Mouse (Mus musculus) thymus, postnatal 10 days (tissue): ENCODE measurements around the gene Atxn1.

Experiments
- DNase-seq, 2 experiments: peaks; one replicate each; pipeline ENCODE4 v3.0.0; 2021; ENCODE audit warnings: low spot score in 2 of 2

Gene Atxn1

DNA sequence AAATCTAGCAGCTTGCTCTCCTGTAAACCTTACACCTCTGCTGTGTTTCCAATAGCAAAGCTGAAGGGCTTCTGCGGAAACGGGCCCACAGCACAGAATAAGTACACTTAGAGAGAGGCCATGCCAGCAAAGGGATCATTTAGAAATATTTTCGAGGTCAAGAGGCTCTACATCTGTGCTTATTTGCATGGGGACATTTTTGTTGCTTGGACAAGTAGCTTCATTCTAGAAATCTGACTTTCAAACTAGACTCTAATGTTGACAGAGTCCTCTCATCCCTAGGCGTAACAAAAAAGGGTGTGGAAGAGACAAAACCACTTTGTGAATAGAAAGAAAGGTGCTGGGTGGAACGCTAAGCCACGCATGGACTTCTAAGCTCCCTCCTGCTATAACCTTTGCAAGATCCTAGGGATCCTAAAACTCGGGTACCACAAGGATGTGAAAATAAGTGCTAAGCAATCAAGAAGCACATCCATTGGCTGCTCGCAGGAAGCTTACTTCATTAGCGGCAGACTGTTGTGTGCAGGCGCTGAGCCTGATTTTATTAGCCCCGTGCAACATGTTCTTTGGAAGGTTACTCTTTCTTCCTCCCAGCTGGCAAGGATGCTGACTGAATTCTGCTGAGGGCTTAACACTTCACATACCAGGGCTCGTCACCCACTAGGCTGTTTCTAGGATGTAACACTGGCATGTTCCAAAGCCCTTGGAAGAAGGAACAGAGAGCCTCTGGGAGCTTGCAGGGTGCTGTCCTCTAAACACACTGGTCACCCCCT lies 334.1 kb downstream of the Atxn1 start:
- no peak for DNase-seq

DNA sequence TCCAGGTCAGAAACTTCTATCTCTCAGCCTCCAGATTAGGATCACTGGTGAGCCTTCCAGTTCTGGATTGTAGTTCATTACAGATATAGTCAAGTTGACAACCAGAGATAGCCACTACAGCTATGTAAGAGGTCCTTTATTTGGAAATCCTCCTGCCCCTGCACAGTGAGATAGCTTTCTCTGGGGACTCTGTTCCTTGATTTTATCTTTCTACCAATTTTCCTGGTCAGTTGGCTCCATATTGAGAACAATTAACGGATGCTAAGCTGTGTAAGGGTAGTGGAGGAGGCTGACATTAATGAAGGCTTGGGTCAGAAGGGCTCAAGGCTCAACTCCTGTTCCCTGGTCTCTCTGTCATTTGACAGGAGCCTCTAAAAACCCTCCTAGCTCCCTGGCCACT lies 335.1 kb downstream of the Atxn1 start:
- DNase-seq, result no peak

DNA sequence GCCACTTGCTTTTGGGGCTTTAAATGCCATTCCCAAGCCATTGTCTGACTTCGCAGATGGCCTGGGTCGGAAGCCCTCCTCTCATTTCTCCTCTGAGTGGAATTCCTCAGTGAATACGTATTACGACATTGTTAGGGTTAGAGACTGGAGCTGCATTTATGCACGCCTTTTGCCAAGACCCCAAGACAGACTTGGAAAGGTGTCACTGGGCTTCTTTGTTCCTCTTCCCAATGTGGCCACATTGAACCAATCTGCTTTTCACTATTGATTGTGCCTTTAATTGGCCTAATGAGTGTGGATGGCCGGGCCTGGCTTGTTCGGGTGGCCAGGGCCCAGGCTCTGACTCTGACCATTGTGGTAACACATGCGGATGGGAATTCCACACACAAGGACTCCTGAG lies 336.5 kb downstream of the Atxn1 start:
- no peak for DNase-seq

DNA sequence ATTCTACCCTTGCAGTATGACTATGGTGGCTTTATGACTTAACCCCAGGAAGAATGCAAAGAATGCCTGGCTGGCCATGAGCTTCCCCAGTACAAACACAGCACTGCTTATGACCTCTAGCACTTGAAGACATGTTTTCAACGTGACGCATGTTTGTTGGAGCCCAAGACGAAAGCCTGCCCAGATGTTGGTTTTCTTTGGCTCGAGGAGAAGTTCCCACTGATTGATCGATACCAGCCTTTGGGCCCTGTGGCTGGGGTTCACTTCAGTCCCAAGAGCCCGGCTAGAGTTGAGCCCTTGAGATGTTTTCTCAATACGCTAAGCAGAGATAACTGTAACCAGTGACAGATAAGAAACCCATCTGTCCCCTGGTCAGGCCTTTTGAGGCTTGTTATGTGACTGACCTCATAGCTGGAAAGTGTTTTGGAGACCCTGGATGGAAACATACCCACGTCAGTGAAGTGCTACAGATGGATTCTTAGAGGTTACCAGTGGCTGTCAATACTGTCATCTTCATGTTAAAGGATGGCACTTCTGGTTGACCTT lies 337.5 kb downstream of the Atxn1 start:
- DNase-seq, result no peak

- no peak for DNase-seq
Observed at GRCm38 (mm10) chr13:45625740-45626139, 339.1 kb downstream of the Atxn1 start.

GRCm38 (mm10) chr13:45623846-45624245 lies 341.0 kb downstream of the Atxn1 start:
- no peak for DNase-seq

DNA sequence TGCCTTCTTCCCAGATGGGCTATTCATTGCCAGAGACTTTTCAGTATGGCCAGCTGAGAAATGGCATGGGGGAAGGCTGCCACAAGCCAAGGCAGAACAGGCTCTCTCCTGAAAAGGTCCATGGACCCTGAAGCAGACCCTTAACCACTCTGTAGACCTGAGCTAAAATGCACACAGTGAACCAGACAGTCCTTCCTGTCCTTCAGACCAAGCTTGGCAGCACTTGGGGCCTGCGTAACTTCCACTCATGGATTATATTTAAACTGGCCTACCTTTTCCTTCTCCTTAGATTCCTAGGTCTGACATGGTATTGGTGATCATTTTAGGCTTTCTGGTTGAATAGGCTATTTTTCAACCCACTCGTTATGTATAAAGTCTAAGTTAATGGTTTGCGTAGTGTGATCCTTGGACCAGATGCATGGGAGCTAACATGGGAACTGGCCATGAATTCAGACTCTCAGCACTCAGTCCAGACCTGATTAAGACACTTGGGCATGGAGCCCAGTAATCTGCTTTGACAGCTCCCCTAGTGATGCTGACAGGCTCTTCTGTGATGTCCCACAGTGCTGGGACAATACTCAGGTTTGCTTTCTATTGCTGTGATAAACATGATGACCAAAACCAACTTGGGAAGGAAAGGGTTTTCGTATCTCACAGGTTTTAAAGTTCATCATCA lies 341.8 kb downstream of the Atxn1 start:
- no peak for DNase-seq

GRCm38 (mm10) chr13:45620687-45621086 lies 344.1 kb downstream of the Atxn1 start:
- DNase-seq, result no peak

- DNase-seq, result no peak
Observed at GRCm38 (mm10) chr13:45620281-45620680, 344.5 kb downstream of the Atxn1 start.

- no peak for DNase-seq
Observed at GRCm38 (mm10) chr13:45617988-45618387, 346.8 kb downstream of the Atxn1 start.

DNA sequence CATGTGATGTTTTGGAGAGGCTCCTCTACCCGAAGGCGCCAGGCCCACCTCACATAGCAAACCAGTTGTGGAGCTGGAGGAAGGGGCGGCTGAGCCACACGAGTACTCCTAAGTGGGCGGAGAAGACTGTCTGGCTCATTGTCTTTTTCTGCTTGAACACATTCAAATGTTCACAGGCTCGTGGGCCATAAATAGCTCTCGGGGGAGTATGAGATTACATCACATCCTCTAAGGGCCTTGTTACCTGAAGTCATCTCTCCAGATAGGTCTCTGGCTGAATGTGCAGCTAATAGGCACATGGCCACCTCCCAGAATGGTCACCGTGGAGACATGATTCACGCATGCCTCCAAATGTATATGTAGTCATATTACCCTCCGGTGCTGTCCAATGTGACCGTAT lies 350.0 kb downstream of the Atxn1 start:
- DNase-seq, result no peak

DNA sequence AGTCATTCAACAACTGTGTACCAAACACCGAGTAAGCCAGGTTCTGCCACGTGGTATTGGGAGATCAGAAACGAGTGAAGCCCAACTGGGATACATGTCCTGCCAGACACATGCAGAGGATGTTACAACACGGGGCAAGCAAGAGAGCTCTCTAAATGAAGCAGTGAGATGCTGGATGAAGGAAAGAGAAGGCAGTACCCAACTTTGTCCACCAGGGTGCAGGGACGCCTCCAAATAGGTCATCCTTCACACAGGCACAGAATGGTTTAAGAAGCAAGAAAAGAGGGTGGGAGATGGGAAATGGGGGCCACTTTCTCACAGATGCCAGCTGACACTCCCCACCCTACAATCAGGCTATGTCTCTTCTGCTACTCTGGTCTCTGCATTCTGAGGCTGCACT lies 351.5 kb downstream of the Atxn1 start:
- DNase-seq, result peak in 1 of 2 experiments; percentile 35

DNA sequence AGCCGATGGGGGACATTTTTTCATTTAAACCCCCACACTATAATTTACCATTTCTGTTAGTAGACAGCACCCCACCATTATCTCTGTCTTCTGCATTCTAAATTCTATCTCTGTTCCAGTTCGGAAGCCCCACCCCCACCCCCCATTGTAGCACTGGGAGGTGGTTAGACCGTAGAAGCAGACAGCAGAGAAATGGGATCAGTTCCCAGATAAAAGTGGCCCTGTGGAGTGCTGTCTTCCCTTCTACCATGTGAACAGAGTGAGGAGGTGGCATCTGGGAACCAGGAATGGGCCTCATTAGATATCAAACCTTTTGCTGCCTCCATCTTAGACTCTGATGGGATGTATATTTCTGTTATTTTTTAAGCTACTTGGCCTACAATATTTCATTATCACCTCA lies 353.3 kb downstream of the Atxn1 start:
- DNase-seq, result no peak

DNA sequence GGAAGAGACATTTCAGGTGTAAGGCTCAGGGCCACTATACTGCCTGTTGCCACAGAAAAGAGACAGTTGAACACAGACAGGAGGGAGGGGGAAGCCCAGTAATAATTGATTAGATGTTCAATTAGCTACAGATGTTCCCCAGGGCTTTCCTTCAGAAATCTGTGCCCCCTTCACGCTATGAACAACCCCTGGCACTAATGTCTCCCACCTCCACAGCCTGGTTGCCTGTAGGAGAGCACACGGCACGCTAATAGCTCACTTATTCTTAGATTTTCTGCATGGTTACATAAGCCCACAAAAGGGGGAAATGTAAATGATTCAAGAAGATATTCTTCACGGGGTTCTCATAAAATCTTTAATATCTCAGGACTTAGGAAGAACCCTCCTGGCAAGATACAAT lies 355.3 kb downstream of the Atxn1 start:
- DNase-seq, result no peak

DNA sequence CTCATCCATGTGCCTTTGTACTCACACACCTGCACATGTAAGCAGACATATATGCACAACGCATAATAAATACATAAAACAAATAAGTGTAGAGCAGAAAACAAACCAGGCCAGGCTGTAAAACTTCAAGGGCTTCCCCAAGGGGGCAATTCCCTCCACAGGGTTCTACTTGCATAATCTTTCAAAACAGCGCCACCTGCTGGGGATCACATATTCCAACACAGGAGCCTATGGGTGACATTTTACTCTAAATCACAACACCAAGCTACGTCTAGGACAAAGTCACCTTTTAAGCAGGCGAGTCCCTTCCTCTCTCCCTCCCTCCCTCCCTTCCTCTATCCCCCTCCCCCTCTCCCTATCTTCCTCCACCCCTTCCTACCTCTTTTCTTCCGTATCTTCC lies 356.2 kb downstream of the Atxn1 start:
- no peak for DNase-seq

DNA sequence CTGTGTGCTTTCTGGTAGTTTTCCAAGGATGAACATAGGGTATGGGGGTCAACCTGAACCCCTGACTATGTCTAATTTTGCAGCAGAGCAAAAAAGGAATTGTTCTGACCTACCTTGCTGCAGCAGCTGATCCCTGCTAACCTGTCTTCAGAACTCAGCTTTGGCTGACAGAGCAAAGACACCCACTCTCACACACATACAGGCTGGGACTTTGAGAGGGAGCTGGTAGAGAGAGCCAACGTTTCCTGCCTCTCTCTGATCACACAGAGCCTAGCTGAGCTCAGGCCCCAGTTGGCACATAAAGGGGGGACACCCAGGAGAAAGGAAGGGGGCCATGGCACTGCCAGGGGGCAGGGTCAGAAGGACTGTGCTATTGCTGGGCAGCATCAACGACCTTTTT lies 356.9 kb downstream of the Atxn1 start:
- no peak for DNase-seq

GRCm38 (mm10) chr13:45603636-45604035 lies 361.2 kb downstream of the Atxn1 start:
- DNase-seq, result no peak

GRCm38 (mm10) chr13:45600443-45600842 lies 364.4 kb downstream of the Atxn1 start:
- DNase-seq, result no peak

GRCm38 (mm10) chr13:45599831-45600230 lies 365.0 kb downstream of the Atxn1 start:
- no peak for DNase-seq

DNA sequence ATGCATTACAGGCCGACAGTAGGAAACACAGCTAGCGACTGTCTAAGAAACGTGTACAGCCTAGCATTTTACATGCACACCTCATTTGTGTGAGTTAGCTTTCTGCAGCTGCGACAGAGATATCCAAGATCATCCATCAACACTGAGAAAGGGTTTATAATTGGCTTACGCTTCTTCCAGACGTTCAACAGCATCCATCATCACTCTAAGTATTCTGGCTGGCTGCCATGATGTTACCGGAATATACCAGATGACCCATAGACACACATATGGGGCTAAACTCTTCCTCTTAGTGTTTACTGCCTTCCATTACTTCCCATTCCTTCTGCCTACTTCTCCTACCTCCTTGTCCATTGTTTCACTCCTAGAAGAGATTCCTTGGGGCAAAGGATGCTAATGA lies 369.4 kb downstream of the Atxn1 start:
- DNase-seq, result no peak

GRCm38 (mm10) chr13:45593914-45594313 lies 370.9 kb downstream of the Atxn1 start:
- no peak for DNase-seq

DNA sequence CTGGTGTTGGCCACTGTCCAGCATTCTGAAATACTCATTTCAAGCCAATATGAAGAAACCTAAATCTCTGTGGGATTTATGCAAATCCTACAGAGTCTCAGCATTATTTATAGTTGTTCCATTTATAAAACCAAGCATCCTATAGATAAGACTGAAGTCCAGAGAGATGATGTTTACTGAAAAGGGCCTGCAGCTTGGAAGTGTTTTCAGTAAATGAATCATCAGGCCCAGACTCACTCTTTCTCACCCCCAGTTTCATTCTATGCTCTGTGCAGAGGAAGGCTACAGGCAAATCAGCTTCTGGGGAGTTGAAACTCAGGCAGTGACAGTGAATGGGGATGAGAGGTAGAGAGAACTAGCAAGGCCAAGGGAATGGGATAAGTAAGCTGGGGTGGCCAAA lies 373.9 kb downstream of the Atxn1 start:
- DNase-seq, result no peak

DNA sequence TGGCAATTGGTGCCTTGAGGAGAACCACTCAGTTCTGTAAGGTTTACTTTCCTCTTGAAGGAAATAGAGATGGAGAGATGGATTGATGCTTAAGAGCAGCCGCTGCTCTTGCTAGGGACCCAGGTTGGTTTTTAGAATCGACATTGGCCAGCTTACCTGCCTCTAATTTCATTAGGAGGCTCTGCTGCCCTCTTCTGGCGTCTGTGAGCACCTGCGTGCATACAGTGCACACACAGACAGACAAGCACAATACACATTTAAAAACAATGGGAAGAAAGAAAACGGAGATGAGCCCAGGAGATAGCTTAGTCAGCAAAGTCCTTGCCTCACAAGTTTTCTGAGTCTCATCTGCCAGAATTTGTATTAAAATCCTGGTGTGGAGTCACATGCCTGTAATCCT lies 381.7 kb downstream of the Atxn1 start:
- DNase-seq, result no peak
